Mouse (Mus musculus) bone marrow, adult 2 months (tissue): ENCODE results near the gene Rubcn.

Experiments
- CTCF ChIP-seq: fragments of 200-500 bp; IDR thresholded peaks from 2 replicates; pipeline ENCODE4 v1.5.1; 2011; ENCODE audit warnings: low read length, control low read depth; ENCODE audit not compliant: control insufficient read depth, insufficient read depth
- POLR2A ChIP-seq: fragments of 200-500 bp; IDR thresholded peaks from 2 replicates; pipeline ENCODE4 v1.6.1; 2011; ENCODE audit warnings: low read depth, mild to moderate bottlenecking, control low read depth, low read length, borderline replicate concordance; ENCODE audit not compliant: control insufficient read depth

GRCm38 (mm10) chr16:32913937-32914881, 36.6 kb upstream of the Rubcn start, which contains the start of gene Lrch3:
- TF ChIP-seq POLR2A: peak; percentile 91; the same call in 1 of the 2 replicates
- TF ChIP-seq CTCF: no peak
